Mouse (Mus musculus): ENCODE measurements around the gene Morf4l2.
"Not testable (repeated sequence)": the region's sequence is repeated elsewhere in the genome, so short reads cannot be mapped to it uniquely, and the experiment has no call there.

Gene Morf4l2

DNA sequence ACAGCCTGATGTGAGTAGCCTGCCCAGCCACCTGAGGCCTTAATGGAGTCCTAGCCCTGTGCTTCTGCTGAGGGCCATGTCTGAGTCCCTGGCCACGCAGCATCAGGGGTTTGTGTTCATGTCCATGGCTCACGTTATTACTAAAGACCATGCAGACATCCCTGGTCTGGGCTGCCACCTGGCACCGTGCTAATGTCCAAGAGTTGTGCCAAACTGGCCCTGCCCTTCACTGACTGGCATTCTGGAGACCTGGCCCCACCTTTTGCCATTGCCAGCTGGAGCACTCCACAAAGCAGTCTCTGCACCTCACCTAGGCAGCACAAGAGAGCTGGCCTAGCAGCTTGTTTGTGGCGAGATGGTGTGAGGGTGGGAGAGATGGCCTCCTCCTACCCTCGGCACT is 50.3 kb downstream of the Morf4l2 start:
- no peak for DNase-seq (ENCODE audit: low spot score)

DNA sequence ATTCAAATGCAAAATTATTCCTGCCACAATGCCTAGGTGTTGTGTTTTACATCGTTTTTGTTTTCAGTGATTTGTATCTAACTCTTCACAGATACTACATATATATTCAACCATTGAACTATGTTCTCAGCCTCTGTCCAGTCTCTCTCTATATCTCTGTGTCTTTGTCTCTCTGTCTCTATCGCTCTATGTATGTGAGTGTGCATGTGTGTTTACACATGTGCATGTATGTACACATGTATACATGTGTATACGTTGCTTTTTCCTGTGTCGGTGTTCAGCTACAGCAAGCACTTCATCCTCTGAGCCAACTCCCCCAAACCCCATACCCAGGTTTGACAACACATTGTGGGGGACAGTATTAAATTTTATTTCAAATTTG is 51.2 kb downstream of the Morf4l2 start:
- DNase-seq (ENCODE audit: low spot score) = no peak

DNA sequence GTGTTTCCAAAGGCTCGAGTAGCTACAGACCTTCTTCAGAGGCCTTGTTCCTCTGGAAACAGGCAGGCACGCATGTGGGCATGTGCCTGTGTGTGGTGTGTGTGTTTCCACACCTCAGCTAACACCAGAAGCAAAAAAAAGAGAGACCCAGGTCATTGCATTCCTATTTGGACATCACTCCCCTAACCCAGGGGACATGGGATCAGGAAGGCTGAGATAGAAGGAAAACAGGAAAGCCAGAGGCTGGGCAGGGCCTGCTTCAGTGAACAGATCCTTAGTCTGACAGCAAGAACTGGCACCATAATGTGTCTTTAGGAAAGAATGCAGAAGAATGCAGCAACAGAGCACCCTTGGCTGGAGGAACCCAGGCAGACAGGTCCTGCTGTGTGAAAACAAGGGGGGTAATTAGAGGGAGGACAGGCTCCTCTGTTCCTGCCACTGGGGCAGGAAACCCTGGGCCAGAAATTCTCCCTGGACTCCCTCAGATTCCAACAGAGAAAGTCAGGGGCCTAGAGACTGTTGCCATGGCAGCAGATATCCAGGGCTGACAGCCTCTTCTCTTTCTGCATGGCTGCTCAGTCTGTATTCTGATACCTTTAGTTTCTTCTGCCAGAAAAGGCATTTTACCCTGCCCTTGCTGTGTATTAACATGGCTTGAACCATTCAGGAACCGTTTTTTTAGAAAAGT is 51.7 kb downstream of the Morf4l2 start:
- not testable (repeated sequence) for DNase-seq (ENCODE audit: low spot score)

Data from T-cell, adult 2 months (primary cell).